Comparison of ENCODE assay signal across 8 mouse cellular contexts in the genomic region with DNA sequence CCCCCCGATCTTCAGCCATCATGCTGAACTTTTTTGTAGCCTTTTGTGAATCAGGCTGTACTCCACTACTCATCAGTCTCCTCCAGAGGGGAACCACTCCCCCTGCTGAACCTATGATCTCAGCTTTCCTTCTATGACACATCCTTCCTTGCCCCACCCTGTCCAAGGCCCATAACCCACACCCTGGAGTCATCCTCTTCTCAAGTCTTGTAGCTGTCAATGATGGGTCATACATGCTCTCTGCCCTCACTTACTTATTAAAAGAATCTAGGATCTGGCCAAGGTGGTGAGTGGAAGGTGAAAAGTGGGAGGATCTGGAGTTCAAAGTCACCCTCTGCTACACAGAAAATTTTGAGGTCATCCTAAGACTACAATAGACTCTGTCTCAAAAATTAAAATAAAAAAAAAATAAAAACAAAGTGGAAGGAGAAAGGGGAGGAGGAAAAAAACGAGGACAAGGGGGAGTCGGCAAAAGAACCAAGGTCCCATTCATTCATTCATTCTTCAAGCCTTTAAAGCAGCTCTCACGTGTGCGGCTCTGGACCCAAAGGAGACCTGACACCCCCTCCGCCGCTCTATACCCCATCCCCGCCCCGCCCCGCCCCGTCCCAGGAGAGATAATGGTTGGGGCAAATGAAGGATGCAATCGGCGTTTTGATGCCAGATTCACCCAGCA. TPM values are rescaled to one million over a fixed set of nuclear protein-coding genes. Genes with fewer than 3 reads are reported as not detected.
DNase-seq lines count a peak whose midpoint lies in the region; ATAC-seq and TF ChIP-seq lines count a peak whose summit lies in the region.

No protein-coding gene starts in this region.

- H3K9me3 ChIP-seq in heart, embryonic 16.5 days (replicated peaks; ENCODE audit: control insufficient read depth, low read length) = no peaks in the 10 kb centered on the region

- H3K79me2 ChIP-seq in heart, adult 2 months (replicated peaks; ENCODE audit: control insufficient read depth, insufficient read depth, low read length) = 0 out of 2 replicates have a peak, but pooled peaks cover 1% of the 10 kb centered on the region
- no peaks in the 10 kb centered on the region for H3K79me2 ChIP-seq in macrophage (ENCODE audit: inconsistent target)

- H3K4me2 ChIP-seq in heart, embryonic 16.5 days (ENCODE audit: low read depth, low read length) = peak overlapping the region; percentile 69

- no peak for ATAC-seq in heart, embryonic 16.5 days (replicated peaks; ENCODE audit: extremely low read depth, insufficient read depth, low FRiP score)
- no peak for ATAC-seq in activated CD4-positive, CD25-positive, alpha-beta regulatory T cell, adult 4 months

- no peak for TF ChIP-seq EP300 in heart, adult 2 months (IDR thresholded peaks at IDR 0.05; ENCODE audit: insufficient read depth, low read depth, low read length)

- no peak overlapping the region for H3K27ac ChIP-seq in heart, adult 2 months
- 0 out of 2 replicates have a peak overlapping the region, but pooled peaks have one; percentile 4 for H3K27ac ChIP-seq in heart, embryonic 16.5 days (ENCODE audit: low read length)
- peak overlapping the region; percentile 17 for H3K27ac ChIP-seq in macrophage

- peak overlapping the region; percentile 52 for H3K4me3 ChIP-seq in heart, adult 2 months
- peak overlapping the region; percentile 72 for H3K4me3 ChIP-seq in heart, embryonic 16.5 days (ENCODE audit: low read length)
- peak overlapping the region; percentile 41 for H3K4me3 ChIP-seq in macrophage (ENCODE audit: inconsistent target)

- DNase-seq in heart, adult 2 months = no peak
- no peak for DNase-seq in heart, postnatal 4 days
- peak; percentile 16 to 25 for DNase-seq in B cell, adult 2 months
- DNase-seq in brain, embryonic 14.5 days (ENCODE audit: low read depth) = peak; percentile 11
- DNase-seq in left cerebral cortex, adult 9 months (ENCODE audit: low spot score in 2 of 2) = no peak

- peak overlapping the region; percentile 33 for H3K9ac ChIP-seq in heart, adult 2 months (ENCODE audit: low read depth, low read length)
- peak overlapping the region; percentile 72 for H3K9ac ChIP-seq in heart, embryonic 16.5 days (ENCODE audit: low read length)

- no peak for TF ChIP-seq POLR2A in heart, adult 2 months (IDR thresholded peaks at IDR 0.05; ENCODE audit: insufficient read depth, low read depth, low read length)
- TF ChIP-seq POLR2A in brain, embryonic 14.5 days (IDR thresholded peaks at IDR 0.05; ENCODE audit: borderline replicate concordance, extremely low read depth, insufficient read depth, insufficient read length, poor library complexity, severe bottlenecking) = no peak

- H3K27me3 ChIP-seq in heart, adult 2 months (ENCODE audit: control insufficient read depth, insufficient read depth, low read length) = no peaks in the 10 kb centered on the region
- no peaks in the 10 kb centered on the region for H3K27me3 ChIP-seq in heart, embryonic 16.5 days (ENCODE audit: control insufficient read depth, insufficient read depth, low read length)

- no peaks in the 10 kb centered on the region; the same call in 1 of the 2 replicates for H3K4me1 ChIP-seq in heart, adult 2 months (ENCODE audit: control insufficient read depth, insufficient read depth, low read length)
- H3K4me1 ChIP-seq in heart, embryonic 16.5 days (ENCODE audit: control insufficient read depth, insufficient read depth, low read length) = peaks cover 7% of the 10 kb centered on the region

- intact Hi-C loops in heart, adult 2 months (cut with DNase I) = loop anchor here (5.0 to 10.0 kb wide), 5 partner anchors 72 to 512 kb away; partner anchors contain the start of genes Ccl25, Elavl1, Gm49320 and Map2k7

- no peaks in the 10 kb centered on the region for H3K36me3 ChIP-seq in heart, adult 2 months (ENCODE audit: control insufficient read depth, insufficient read depth, low read length)
- H3K36me3 ChIP-seq in heart, embryonic 16.5 days (ENCODE audit: control insufficient read depth, insufficient read depth) = no peaks in the 10 kb centered on the region
- H3K36me3 ChIP-seq in macrophage (ENCODE audit: inconsistent target) = no peaks in the 10 kb centered on the region

- 6% methylated on average over 13 of the region's 13 CpGs for WGBS in heart, adult 2 months
- 6% methylated on average over 13 of the region's 13 CpGs for WGBS in heart, embryonic 16.5 days
- WGBS in macrophage (ENCODE audit: missing documents) = 4% methylated on average over 9 of the region's 13 CpGs

- TF ChIP-seq CTCF in heart, adult 2 months (IDR thresholded peaks at IDR 0.05) = no peak
- TF ChIP-seq CTCF in brain, embryonic 14.5 days (IDR thresholded peaks at IDR 0.05; ENCODE audit: borderline replicate concordance, extremely low read depth, insufficient read depth, insufficient read length) = no peak

RNA-seq across cellular contexts. Expression of gene Evi5l, which starts 1.1 kb away (rescaled TPM):
- total RNA-seq in heart, adult 2 months (2021) = 10 to 100 TPM; 20.6 to 22.3 TPM
- 20.2 and 27.3 TPM in 2 replicates for polyA plus RNA-seq in heart, adult 2 months (2012; rRNA removed)
- 10 to 100 TPM; 19.1 to 26.0 TPM for total RNA-seq in heart, postnatal 4 days (2021)
- 80.8 and 107 TPM in 2 replicates for polyA plus RNA-seq in brain, embryonic 14.5 days (2012; rRNA removed)
- polyA plus RNA-seq in heart, embryonic 16.5 days (2015; fragmentation: Nextera tagmentation; extraction: Ambion mirVana) = 15.0 and 16.7 TPM in 2 replicates
- total RNA-seq in macrophage (2018; cell fraction: chromatin; rRNA removed) = 10 to 100 TPM; 11.1 to 60.4 (median 32.1) TPM
- total RNA-seq in macrophage (2018; cell fraction: cytosol; rRNA removed) = 10 to 100 TPM in 2 of 26 experiments, 1 to 10 TPM in 24; 5.5 to 10.5 (median 7.8) TPM
- 10 to 100 TPM in 19 of 26 experiments, 1 to 10 TPM in 7; 5.3 to 35.8 (median 13.2) TPM for total RNA-seq in macrophage (2018; cell fraction: nucleus; rRNA removed)
- 6.2 to 7.8 TPM (median 7.6 TPM) in 3 replicates for polyA plus RNA-seq in macrophage (2018)
- polyA plus RNA-seq in activated CD4-positive, CD25-positive, alpha-beta regulatory T cell, adult 4 months (2017; shearing (Covaris generic)) = 1 to 10 TPM; 4.1 TPM

RNA-seq across cellular contexts. Expression of gene Cd209g, which starts 31.4 kb away (rescaled TPM):
- under 1 TPM in 1 of 2 experiments, not detected in 1; 0.23 TPM for total RNA-seq in heart, adult 2 months (2021)
- polyA plus RNA-seq in heart, adult 2 months (2012; rRNA removed) = 1.00 and 2.1 TPM in 2 replicates
- not detected for total RNA-seq in heart, postnatal 4 days (2021)
- 0.08 TPM in 1 of 2 replicates, not detected in the other for polyA plus RNA-seq in brain, embryonic 14.5 days (2012; rRNA removed)
- not detected in 2 replicates for polyA plus RNA-seq in heart, embryonic 16.5 days (2015; fragmentation: Nextera tagmentation; extraction: Ambion mirVana)
- total RNA-seq in macrophage (2018; cell fraction: chromatin; rRNA removed) = 1 to 10 TPM in 3 of 26 experiments, under 1 TPM in 6, not detected in 17; 0.19 to 1.9 (median 0.81) TPM
- 1 to 10 TPM in 1 of 26 experiments, under 1 TPM in 9, not detected in 16; 0.32 to 1.7 (median 0.51) TPM for total RNA-seq in macrophage (2018; cell fraction: cytosol; rRNA removed)
- total RNA-seq in macrophage (2018; cell fraction: nucleus; rRNA removed) = 1 to 10 TPM in 1 of 26 experiments, under 1 TPM in 5, not detected in 20; 0.11 to 3.5 (median 0.43) TPM
- polyA plus RNA-seq in macrophage (2018) = not detected in 3 replicates
- not detected for polyA plus RNA-seq in activated CD4-positive, CD25-positive, alpha-beta regulatory T cell, adult 4 months (2017; shearing (Covaris generic))

RNA-seq across cellular contexts. Expression of gene Prr36, which starts 51.9 kb away (rescaled TPM):
- under 1 TPM in 1 of 2 experiments, not detected in 1; 0.05 TPM for total RNA-seq in heart, adult 2 months (2021)
- 0.04 TPM in 1 of 2 replicates, not detected in the other for polyA plus RNA-seq in heart, adult 2 months (2012; rRNA removed)
- under 1 TPM; 0.05 to 0.07 TPM for total RNA-seq in heart, postnatal 4 days (2021)
- 32.7 and 82.9 TPM in 2 replicates for polyA plus RNA-seq in brain, embryonic 14.5 days (2012; rRNA removed)
- 0.25 and 0.80 TPM in 2 replicates for polyA plus RNA-seq in heart, embryonic 16.5 days (2015; fragmentation: Nextera tagmentation; extraction: Ambion mirVana)
- total RNA-seq in macrophage (2018; cell fraction: chromatin; rRNA removed) = under 1 TPM in 1 of 26 experiments, not detected in 25; 0.13 TPM
- under 1 TPM in 6 of 26 experiments, not detected in 20; under 0.01 to 0.04 (median 0.03) TPM for total RNA-seq in macrophage (2018; cell fraction: cytosol; rRNA removed)
- under 1 TPM in 1 of 26 experiments, not detected in 25; 0.09 TPM for total RNA-seq in macrophage (2018; cell fraction: nucleus; rRNA removed)
- 0.03 TPM in 1 of 3 replicates, not detected in the others for polyA plus RNA-seq in macrophage (2018)
- under 1 TPM in 1 of 2 experiments, not detected in 1; 0.15 TPM for polyA plus RNA-seq in activated CD4-positive, CD25-positive, alpha-beta regulatory T cell, adult 4 months (2017; shearing (Covaris generic))

RNA-seq across cellular contexts. Expression of gene Cd209f, which starts 59.7 kb away (rescaled TPM):
- total RNA-seq in heart, adult 2 months (2021) = 1 to 10 TPM in 1 of 2 experiments, under 1 TPM in 1; 0.60 to 1.1 TPM
- 1.4 and 2.3 TPM in 2 replicates for polyA plus RNA-seq in heart, adult 2 months (2012; rRNA removed)
- total RNA-seq in heart, postnatal 4 days (2021) = not detected
- 0.07 TPM in 1 of 2 replicates, not detected in the other for polyA plus RNA-seq in brain, embryonic 14.5 days (2012; rRNA removed)
- polyA plus RNA-seq in heart, embryonic 16.5 days (2015; fragmentation: Nextera tagmentation; extraction: Ambion mirVana) = 0.12 TPM in 1 of 2 replicates, not detected in the other
- total RNA-seq in macrophage (2018; cell fraction: chromatin; rRNA removed) = 1 to 10 TPM in 5 of 26 experiments, under 1 TPM in 3, not detected in 18; 0.82 to 4.5 (median 1.2) TPM
- total RNA-seq in macrophage (2018; cell fraction: cytosol; rRNA removed) = 1 to 10 TPM in 6 of 26 experiments, under 1 TPM in 6, not detected in 14; 0.36 to 5.8 (median 1.1) TPM
- total RNA-seq in macrophage (2018; cell fraction: nucleus; rRNA removed) = 1 to 10 TPM in 1 of 26 experiments, under 1 TPM in 2, not detected in 23; 0.55 to 6.7 (median 0.83) TPM
- polyA plus RNA-seq in macrophage (2018) = not detected in 3 replicates
- polyA plus RNA-seq in activated CD4-positive, CD25-positive, alpha-beta regulatory T cell, adult 4 months (2017; shearing (Covaris generic)) = not detected

Comparison
In these comparisons a context has a peak if more than half of its experiments do, and no peak if none do; other contexts are left out.
1. DNase-seq: peak in B cell, adult 2 months (2 of 2) and brain, embryonic 14.5 days (single experiment); none in heart, adult 2 months (0 of 2), heart, postnatal 4 days (single experiment) and left cerebral cortex, adult 9 months (0 of 2).
2. RNA of gene Prr36, which starts 51.9 kb away (polyA plus RNA-seq): 32.7 to 82.9 TPM in brain, embryonic 14.5 days; 0.25 to 0.80 TPM in heart, embryonic 16.5 days, 0.15 TPM in activated CD4-positive, CD25-positive, alpha-beta regulatory T cell, adult 4 months, 0.04 TPM in heart, adult 2 months and 0.03 TPM in macrophage; every median in the first group is over 10 times any median in the second.
3. Peak in every context shown above with its lines, with median percentiles within 50 percentile points of each other: H3K4me3 ChIP-seq.